18 mouse cellular contexts compared by ENCODE assay signal in the genomic region with DNA sequence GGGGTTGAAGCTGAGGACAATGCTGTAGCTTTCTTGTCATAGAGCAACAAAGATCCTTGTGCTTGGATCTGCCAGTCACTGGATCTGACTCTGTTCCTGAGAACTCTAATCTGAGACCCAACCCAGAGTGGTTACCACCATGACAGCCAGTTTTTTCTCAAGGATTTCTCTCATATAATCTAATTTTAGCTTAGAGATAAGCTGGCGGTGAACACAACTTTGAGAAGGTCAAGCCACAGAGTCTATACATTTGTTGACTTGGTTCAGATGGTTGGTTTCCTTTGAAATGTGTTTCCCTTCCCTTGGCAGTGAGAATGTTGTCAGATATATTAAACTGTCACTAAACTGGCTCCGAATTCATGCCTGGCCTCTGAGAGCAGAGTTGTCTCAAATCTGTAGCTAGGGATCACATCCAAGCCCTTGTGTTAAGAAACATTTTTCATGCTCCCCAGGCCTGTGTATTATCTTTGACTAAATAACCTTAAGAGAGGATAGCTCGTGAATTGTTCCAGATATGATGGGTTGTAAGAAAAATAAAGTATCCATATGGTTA. TPM values are rescaled to one million over a fixed set of nuclear protein-coding genes. Genes with fewer than 3 reads are reported as not detected.
A peak's percentile ranks its signal among the peaks of the same experiment; 100 is the strongest.
DNase-seq lines count a peak whose midpoint lies in the region; ATAC-seq and TF ChIP-seq lines count a peak whose summit lies in the region.
"Had no signal": no experiment of that assay in that cellular context is flagged by ENCODE, and none has a peak within 500 bp of the region (broad histone marks: within the 10 kb centered on the region; RNA-seq: fewer than 3 reads in every experiment).

No protein-coding gene starts in this region.

- no peak overlapping the region for H3K4me2 ChIP-seq in heart, embryonic 13.5 days
- H3K4me2 ChIP-seq in kidney, embryonic 16.5 days (replicated peaks; ENCODE audit: low read depth, low read length) = no peak overlapping the region
- H3K4me2 ChIP-seq: embryonic facial prominence, embryonic 12.5 days; heart, embryonic 15.5 days; hindbrain, embryonic 14.5 days had no signal

- no peak overlapping the region for H3K4me3 ChIP-seq in heart, embryonic 13.5 days
- no peak overlapping the region for H3K4me3 ChIP-seq in kidney, embryonic 16.5 days (ENCODE audit: low read length)
- no peak overlapping the region for H3K4me3 ChIP-seq in gastrocnemius, adult 2 months
- H3K4me3 ChIP-seq: embryonic facial prominence, embryonic 12.5 days; heart, embryonic 10.5 days; heart, embryonic 15.5 days; hindbrain, embryonic 10.5 days had no signal

- H3K9me3 ChIP-seq in heart, embryonic 13.5 days = no peaks in the 10 kb centered on the region
- no peaks in the 10 kb centered on the region for H3K9me3 ChIP-seq in kidney, embryonic 16.5 days (ENCODE audit: low read length)
- H3K9me3 ChIP-seq: embryonic facial prominence, embryonic 12.5 days; heart, embryonic 10.5 days; heart, embryonic 15.5 days; hindbrain, embryonic 10.5 days had no signal

- H3K4me1 ChIP-seq in heart, embryonic 13.5 days = no peaks in the 10 kb centered on the region
- H3K4me1 ChIP-seq in kidney, embryonic 16.5 days (ENCODE audit: insufficient read depth, low read length) = no peaks in the 10 kb centered on the region
- H3K4me1 ChIP-seq: embryonic facial prominence, embryonic 12.5 days; heart, embryonic 10.5 days; heart, embryonic 15.5 days; hindbrain, embryonic 10.5 days had no signal

- no peak for TF ChIP-seq POLR2A in brain, embryonic 14.5 days (IDR thresholded peaks at IDR 0.05; ENCODE audit: borderline replicate concordance, extremely low read depth, insufficient read depth, insufficient read length, poor library complexity, severe bottlenecking)

- intact Hi-C loops in heart, postnatal 10 days (cut with DNase I) = no loop called here
- intact Hi-C loops in gastrocnemius, adult 2 months (cut with DNase I) = no loop called here

- 37% methylated on average over 3 of the region's 3 CpGs for WGBS in heart, embryonic 13.5 days
- WGBS in kidney, embryonic 16.5 days = 58% methylated on average over 3 of the region's 3 CpGs

- no peaks in the 10 kb centered on the region for H3K36me3 ChIP-seq in heart, embryonic 13.5 days
- no peaks in the 10 kb centered on the region for H3K36me3 ChIP-seq in kidney, embryonic 16.5 days (ENCODE audit: insufficient read depth, low read length)
- H3K36me3 ChIP-seq: embryonic facial prominence, embryonic 12.5 days; heart, embryonic 10.5 days; heart, embryonic 15.5 days; hindbrain, embryonic 10.5 days had no signal

- ATAC-seq in heart, embryonic 13.5 days (ENCODE audit: extremely low read depth, insufficient number of reproducible peaks, low FRiP score, low TSS enrichment) = no peak
- ATAC-seq in kidney, embryonic 16.5 days (ENCODE audit: low FRiP score, low TSS enrichment) = peak; percentile 71; the same call in 1 of the 2 replicates
- ATAC-seq in megakaryocyte-erythroid progenitor cell, adult 5-6 weeks (replicated peaks; ENCODE audit: low FRiP score, low TSS enrichment, poor library complexity, severe bottlenecking) = 0 out of 2 replicates have a peak, but pooled peaks have one; percentile 33

- no peak for TF ChIP-seq CTCF in brain, embryonic 14.5 days (IDR thresholded peaks at IDR 0.05; ENCODE audit: borderline replicate concordance, extremely low read depth, insufficient read depth, insufficient read length)
- no peak for TF ChIP-seq CTCF in gastrocnemius, adult 2 months (IDR thresholded peaks at IDR 0.05)

- H3K27ac ChIP-seq in heart, embryonic 13.5 days (replicated peaks) = 0 out of 2 replicates have a peak overlapping the region, but pooled peaks have one; percentile 15
- H3K27ac ChIP-seq in kidney, embryonic 16.5 days (ENCODE audit: low read length) = peak overlapping the region; percentile 26; the same call in 1 of the 2 replicates
- no peak overlapping the region for H3K27ac ChIP-seq in gastrocnemius, adult 2 months
- H3K27ac ChIP-seq: embryonic facial prominence, embryonic 12.5 days; heart, embryonic 10.5 days; heart, embryonic 15.5 days; hindbrain, embryonic 10.5 days; hindbrain, embryonic 14.5 days had no signal

- no peak overlapping the region for H3K9ac ChIP-seq in heart, embryonic 13.5 days
- H3K9ac ChIP-seq in kidney, embryonic 16.5 days (replicated peaks; ENCODE audit: low read length) = no peak overlapping the region
- H3K9ac ChIP-seq: embryonic facial prominence, embryonic 12.5 days; heart, embryonic 15.5 days; hindbrain, embryonic 14.5 days had no signal

- H3K27me3 ChIP-seq in heart, embryonic 13.5 days (replicated peaks) = no peaks in the 10 kb centered on the region
- no peaks in the 10 kb centered on the region for H3K27me3 ChIP-seq in kidney, embryonic 16.5 days (ENCODE audit: insufficient read depth, low read length)
- H3K27me3 ChIP-seq: embryonic facial prominence, embryonic 12.5 days; heart, embryonic 15.5 days had no signal

- no peak for DNase-seq in heart, postnatal 10 days
- no peak for DNase-seq in kidney, postnatal 10 days
- peak; percentile 4 for DNase-seq in brain, embryonic 14.5 days (ENCODE audit: low read depth)
- no peak for DNase-seq in gastrocnemius, adult 2 months
- DNase-seq: adrenal gland, adult 2 months; adrenal gland, postnatal 25 days; cerebellum, adult 2 months; cerebellum, postnatal 14 days; gastrocnemius, postnatal 10 days; heart, adult 18-20 months had no signal

RNA-seq across cellular contexts. Expression of a gene that starts 15.0 kb away (rescaled TPM):
- polyA plus RNA-seq in heart, embryonic 13.5 days (2015; fragmentation: Nextera tagmentation; extraction: Ambion mirVana) = 24.3 and 25.1 TPM in 2 replicates
- 10 to 100 TPM; 20.7 to 23.9 TPM for total RNA-seq in heart, postnatal 10 days (2021)
- 67.2 and 76.1 TPM in 2 replicates for polyA plus RNA-seq in kidney, embryonic 16.5 days (2015; fragmentation: Nextera tagmentation; extraction: Ambion mirVana)
- polyA plus RNA-seq in brain, embryonic 14.5 days (2012; rRNA removed) = 33.9 and 37.2 TPM in 2 replicates
- total RNA-seq in megakaryocyte-erythroid progenitor cell, adult 5-6 weeks (2014; fragmentation: Nextera tagmentation) = 49.8 and 51.1 TPM in 2 replicates
- 98.2 and 314 TPM in 2 replicates for total RNA-seq in megakaryocyte-erythroid progenitor cell, adult 5-6 weeks (2017)
- 1 to 10 TPM; 1.3 to 4.3 TPM for total RNA-seq in gastrocnemius, adult 2 months (2021)

Comparison
In these comparisons a context has a peak if more than half of its experiments do, and no peak if none do; other contexts are left out.
1. RNA of a gene that starts 15.0 kb away (total RNA-seq): 49.8 to 314 TPM in megakaryocyte-erythroid progenitor cell, adult 5-6 weeks and 20.7 to 23.9 TPM in heart, postnatal 10 days; 1.3 to 4.3 TPM in gastrocnemius, adult 2 months; every median in the first group is over 4 times any median in the second.